Mouse (Mus musculus): ENCODE measurements around the gene Rbm5. TPM values are rescaled to one million over a fixed set of nuclear protein-coding genes. Genes with fewer than 3 reads are reported as not detected.

Gene Rbm5
- polyA plus RNA-seq, 1 experiment from 2014 or later, result 145 TPM

GRCm38 (mm10) chr9:107770037-107770373, 791 bp downstream of the Rbm5 start:
- Histone ChIP-seq H3K36me3 (ENCODE audit: control insufficient read depth, insufficient read depth, low read length) (peaks cover 70% of the 10 kb centered on the region), H3K4me3 (ENCODE audit: low read depth, low read length) (peak overlapping the region; percentile 100), H3K4me1 (ENCODE audit: control insufficient read depth, insufficient read depth, low read length) (peaks cover 11% of the 10 kb centered on the region; the same call in 1 of the 2 replicates), H3K9me3 (ENCODE audit: control insufficient read depth, low read length) (no peaks in the 10 kb centered on the region), H3K4me2 (ENCODE audit: low read depth, low read length) (peak overlapping the region; percentile 82), H3K27ac (replicated peaks; ENCODE audit: low read depth, low read length) (peak overlapping the region; percentile 94), H3K9ac (ENCODE audit: low read depth, low read length) (peak overlapping the region; percentile 100), H3K27me3 (replicated peaks; ENCODE audit: control insufficient read depth, insufficient read depth, low read length) (no peaks in the 10 kb centered on the region)
- no peak for DNase-seq (ENCODE audit: low spot score)
- ATAC-seq (ENCODE audit: low read depth), result no peak
- WGBS, result 2% methylated on average over 9 of the region's 9 CpGs

GRCm38 (mm10) chr9:107769445-107770000, 1.3 kb downstream of the Rbm5 start:
- no peak for ATAC-seq (ENCODE audit: low read depth)
- peak; percentile 24 for DNase-seq (ENCODE audit: low spot score)

GRCm38 (mm10) chr9:107768851-107769250, 1.9 kb downstream of the Rbm5 start:
- Histone ChIP-seq H3K27me3 (replicated peaks; ENCODE audit: control insufficient read depth, insufficient read depth, low read length) (no peaks in the 10 kb centered on the region), H3K27ac (replicated peaks; ENCODE audit: low read depth, low read length) (no peak overlapping the region), H3K36me3 (ENCODE audit: control insufficient read depth, insufficient read depth, low read length) (peaks cover 70% of the 10 kb centered on the region), H3K9me3 (ENCODE audit: control insufficient read depth, low read length) (no peaks in the 10 kb centered on the region), H3K4me1 (ENCODE audit: control insufficient read depth, insufficient read depth, low read length) (peaks cover 11% of the 10 kb centered on the region; the same call in 1 of the 2 replicates), H3K9ac (ENCODE audit: low read depth, low read length) (0 out of 2 replicates have a peak overlapping the region, but pooled peaks have one; percentile 100), H3K4me3 (ENCODE audit: low read depth, low read length) (peak overlapping the region; percentile 100), H3K4me2 (ENCODE audit: low read depth, low read length) (peak overlapping the region; percentile 82)
- no peak for ATAC-seq (ENCODE audit: low read depth)
- 83% methylated on average over 5 of the region's 5 CpGs for WGBS
- DNase-seq (ENCODE audit: low spot score), result no peak

More at GRCm38 (mm10) chr9:107769445-107770000, 1.3 kb downstream of the Rbm5 start:
- Histone ChIP-seq H3K9me3 (ENCODE audit: control insufficient read depth, low read length) (no peaks in the 10 kb centered on the region), H3K4me2 (ENCODE audit: low read depth, low read length) (peak overlapping the region; percentile 82), H3K27ac (replicated peaks; ENCODE audit: low read depth, low read length) (no peak overlapping the region), H3K36me3 (ENCODE audit: control insufficient read depth, insufficient read depth, low read length) (peaks cover 70% of the 10 kb centered on the region), H3K27me3 (replicated peaks; ENCODE audit: control insufficient read depth, insufficient read depth, low read length) (no peaks in the 10 kb centered on the region), H3K4me1 (ENCODE audit: control insufficient read depth, insufficient read depth, low read length) (peaks cover 11% of the 10 kb centered on the region; the same call in 1 of the 2 replicates), H3K9ac (ENCODE audit: low read depth, low read length) (peak overlapping the region; percentile 100), H3K4me3 (ENCODE audit: low read depth, low read length) (peak overlapping the region; percentile 100)
- 13% methylated on average over 4 of the region's 4 CpGs for WGBS

GRCm38 (mm10) chr9:107759593-107759992, 11.2 kb downstream of the Rbm5 start:
- no peak overlapping the region for H3K27ac ChIP-seq (replicated peaks; ENCODE audit: low read depth, low read length)
- DNase-seq (ENCODE audit: low spot score) (no peak), ATAC-seq (ENCODE audit: low read depth) (no peak)
- H3K4me3 ChIP-seq (ENCODE audit: low read depth, low read length), result no peak overlapping the region
- H3K9ac ChIP-seq (ENCODE audit: low read depth, low read length), result no peak overlapping the region
- no peak overlapping the region for H3K4me2 ChIP-seq (ENCODE audit: low read depth, low read length)
- no peaks in the 10 kb centered on the region for H3K9me3 ChIP-seq (ENCODE audit: control insufficient read depth, low read length)
- H3K36me3 ChIP-seq (ENCODE audit: control insufficient read depth, insufficient read depth, low read length), result peaks cover 96% of the 10 kb centered on the region
- no peaks in the 10 kb centered on the region for H3K4me1 ChIP-seq (ENCODE audit: control insufficient read depth, insufficient read depth, low read length)
- H3K27me3 ChIP-seq (replicated peaks; ENCODE audit: control insufficient read depth, insufficient read depth, low read length), result no peaks in the 10 kb centered on the region
- WGBS, result 94% methylated on average over 6 of the region's 6 CpGs

GRCm38 (mm10) chr9:107750378-107750777, 20.4 kb downstream of the Rbm5 start:
- peaks cover 96% of the 10 kb centered on the region for H3K36me3 ChIP-seq (ENCODE audit: control insufficient read depth, insufficient read depth, low read length)
- H3K27ac ChIP-seq (replicated peaks; ENCODE audit: low read depth, low read length), result no peak overlapping the region
- H3K4me2 ChIP-seq (ENCODE audit: low read depth, low read length), result no peak overlapping the region
- no peak overlapping the region for H3K9ac ChIP-seq (ENCODE audit: low read depth, low read length)
- H3K27me3 ChIP-seq (replicated peaks; ENCODE audit: control insufficient read depth, insufficient read depth, low read length), result no peaks in the 10 kb centered on the region
- peaks cover 9% of the 10 kb centered on the region; the same call in 1 of the 2 replicates for H3K9me3 ChIP-seq (ENCODE audit: control insufficient read depth, low read length)
- DNase-seq (ENCODE audit: low spot score) (no peak), ATAC-seq (ENCODE audit: low read depth) (no peak)
- 92% methylated on average over 5 of the region's 5 CpGs for WGBS
- H3K4me3 ChIP-seq (ENCODE audit: low read depth, low read length), result no peak overlapping the region
- H3K4me1 ChIP-seq (ENCODE audit: control insufficient read depth, insufficient read depth, low read length), result no peaks in the 10 kb centered on the region

GRCm38 (mm10) chr9:107748063-107748462, 22.7 kb downstream of the Rbm5 start:
- H3K4me1 ChIP-seq (ENCODE audit: control insufficient read depth, insufficient read depth, low read length), result no peaks in the 10 kb centered on the region
- H3K36me3 ChIP-seq (ENCODE audit: control insufficient read depth, insufficient read depth, low read length), result peaks cover 97% of the 10 kb centered on the region
- H3K27ac ChIP-seq (replicated peaks; ENCODE audit: low read depth, low read length), result no peak overlapping the region
- no peaks in the 10 kb centered on the region for H3K27me3 ChIP-seq (replicated peaks; ENCODE audit: control insufficient read depth, insufficient read depth, low read length)
- ATAC-seq (ENCODE audit: low read depth) (no peak), DNase-seq (ENCODE audit: low spot score) (no peak)
- H3K4me2 ChIP-seq (ENCODE audit: low read depth, low read length), result no peak overlapping the region
- H3K4me3 ChIP-seq (ENCODE audit: low read depth, low read length), result no peak overlapping the region
- no peak overlapping the region for H3K9ac ChIP-seq (ENCODE audit: low read depth, low read length)
- 100% methylated on average over 3 of the region's 3 CpGs for WGBS
- H3K9me3 ChIP-seq (ENCODE audit: control insufficient read depth, low read length), result peaks cover 9% of the 10 kb centered on the region; the same call in 1 of the 2 replicates

- Histone ChIP-seq H3K36me3 (ENCODE audit: control insufficient read depth, insufficient read depth, low read length) (peaks cover 98% of the 10 kb centered on the region), H3K4me2 (ENCODE audit: low read depth, low read length) (no peak overlapping the region), H3K27me3 (replicated peaks; ENCODE audit: control insufficient read depth, insufficient read depth, low read length) (no peaks in the 10 kb centered on the region), H3K4me1 (ENCODE audit: control insufficient read depth, insufficient read depth, low read length) (no peaks in the 10 kb centered on the region), H3K27ac (replicated peaks; ENCODE audit: low read depth, low read length) (no peak overlapping the region), H3K9ac (ENCODE audit: low read depth, low read length) (no peak overlapping the region), H3K9me3 (ENCODE audit: control insufficient read depth, low read length) (peaks cover 9% of the 10 kb centered on the region; the same call in 1 of the 2 replicates), H3K4me3 (ENCODE audit: low read depth, low read length) (no peak overlapping the region)
- WGBS, result 96% methylated on average over 1 of the region's 1 CpGs
- DNase-seq (ENCODE audit: low spot score) (no peak), ATAC-seq (ENCODE audit: low read depth) (no peak)
Observed at GRCm38 (mm10) chr9:107747310-107747709, 23.5 kb downstream of the Rbm5 start.

GRCm38 (mm10) chr9:107746679-107747078, 24.1 kb downstream of the Rbm5 start:
- WGBS, result 97% methylated on average over 3 of the region's 3 CpGs
- Histone ChIP-seq H3K4me2 (ENCODE audit: low read depth, low read length) (no peak overlapping the region), H3K9ac (ENCODE audit: low read depth, low read length) (no peak overlapping the region), H3K4me3 (ENCODE audit: low read depth, low read length) (no peak overlapping the region), H3K36me3 (ENCODE audit: control insufficient read depth, insufficient read depth, low read length) (peaks cover 98% of the 10 kb centered on the region), H3K4me1 (ENCODE audit: control insufficient read depth, insufficient read depth, low read length) (no peaks in the 10 kb centered on the region), H3K9me3 (ENCODE audit: control insufficient read depth, low read length) (peaks cover 9% of the 10 kb centered on the region; the same call in 1 of the 2 replicates), H3K27me3 (replicated peaks; ENCODE audit: control insufficient read depth, insufficient read depth, low read length) (no peaks in the 10 kb centered on the region), H3K27ac (replicated peaks; ENCODE audit: low read depth, low read length) (no peak overlapping the region)
- ATAC-seq (ENCODE audit: low read depth) (no peak), DNase-seq (ENCODE audit: low spot score) (no peak)

- peaks cover 98% of the 10 kb centered on the region for H3K36me3 ChIP-seq (ENCODE audit: control insufficient read depth, insufficient read depth, low read length)
- no peaks in the 10 kb centered on the region for H3K4me1 ChIP-seq (ENCODE audit: control insufficient read depth, insufficient read depth, low read length)
- WGBS, result 90% methylated on average over 6 of the region's 6 CpGs
- H3K27ac ChIP-seq (replicated peaks; ENCODE audit: low read depth, low read length), result no peak overlapping the region
- H3K9ac ChIP-seq (ENCODE audit: low read depth, low read length), result no peak overlapping the region
- ATAC-seq (ENCODE audit: low read depth) (no peak), DNase-seq (ENCODE audit: low spot score) (no peak)
- no peak overlapping the region for H3K4me2 ChIP-seq (ENCODE audit: low read depth, low read length)
- no peaks in the 10 kb centered on the region for H3K27me3 ChIP-seq (replicated peaks; ENCODE audit: control insufficient read depth, insufficient read depth, low read length)
- H3K4me3 ChIP-seq (ENCODE audit: low read depth, low read length), result no peak overlapping the region
- peaks cover 9% of the 10 kb centered on the region; the same call in 1 of the 2 replicates for H3K9me3 ChIP-seq (ENCODE audit: control insufficient read depth, low read length)
Observed at GRCm38 (mm10) chr9:107744061-107744460, 26.7 kb downstream of the Rbm5 start.
